Mouse (Mus musculus) testis, adult 2 months (tissue): ENCODE measurements around the gene Palm3.

ENCODE experiments used
- CTCF ChIP-seq: fragments of 200-500 bp; IDR thresholded peaks from 2 replicates; pipeline ENCODE4 v1.5.1; 2012; ENCODE audit warnings: low read depth, mild to moderate bottlenecking, inconsistent platforms, low read length, moderate library complexity; ENCODE audit not compliant: control insufficient read depth, insufficient read depth, insufficient replicate concordance
- POLR2A ChIP-seq: fragments of 200-500 bp; IDR thresholded peaks from 2 replicates; pipeline ENCODE4 v1.6.1; 2012; ENCODE audit warnings: low read depth, mild to moderate bottlenecking, inconsistent platforms, low read length, moderate library complexity; ENCODE audit not compliant: control insufficient read depth

DNA sequence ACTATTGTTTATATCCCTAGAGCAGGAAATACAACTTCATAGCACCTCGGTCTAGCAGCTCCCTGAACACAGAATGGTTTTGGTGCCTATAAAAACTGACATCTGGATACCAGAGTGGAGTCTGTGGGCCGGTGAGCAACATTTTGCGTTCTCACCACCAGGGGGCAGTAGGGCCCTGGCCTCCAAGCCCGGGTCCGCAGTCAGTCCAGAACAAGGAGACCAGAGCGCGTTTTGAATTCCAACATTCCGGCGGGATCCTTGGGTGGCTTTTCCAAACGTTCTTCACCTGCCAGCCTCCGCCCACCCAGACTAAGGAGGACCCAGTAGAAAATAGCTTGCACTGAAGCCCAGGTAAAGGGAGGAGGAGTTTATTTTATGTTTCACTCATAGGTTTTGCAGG lies 11.4 kb upstream of the Palm3 start:
- no peak for TF ChIP-seq POLR2A
- TF ChIP-seq CTCF, result peak; percentile 92
